Mouse (Mus musculus): ENCODE measurements around the gene Dpp7.

The Dpp7 gene

DNA sequence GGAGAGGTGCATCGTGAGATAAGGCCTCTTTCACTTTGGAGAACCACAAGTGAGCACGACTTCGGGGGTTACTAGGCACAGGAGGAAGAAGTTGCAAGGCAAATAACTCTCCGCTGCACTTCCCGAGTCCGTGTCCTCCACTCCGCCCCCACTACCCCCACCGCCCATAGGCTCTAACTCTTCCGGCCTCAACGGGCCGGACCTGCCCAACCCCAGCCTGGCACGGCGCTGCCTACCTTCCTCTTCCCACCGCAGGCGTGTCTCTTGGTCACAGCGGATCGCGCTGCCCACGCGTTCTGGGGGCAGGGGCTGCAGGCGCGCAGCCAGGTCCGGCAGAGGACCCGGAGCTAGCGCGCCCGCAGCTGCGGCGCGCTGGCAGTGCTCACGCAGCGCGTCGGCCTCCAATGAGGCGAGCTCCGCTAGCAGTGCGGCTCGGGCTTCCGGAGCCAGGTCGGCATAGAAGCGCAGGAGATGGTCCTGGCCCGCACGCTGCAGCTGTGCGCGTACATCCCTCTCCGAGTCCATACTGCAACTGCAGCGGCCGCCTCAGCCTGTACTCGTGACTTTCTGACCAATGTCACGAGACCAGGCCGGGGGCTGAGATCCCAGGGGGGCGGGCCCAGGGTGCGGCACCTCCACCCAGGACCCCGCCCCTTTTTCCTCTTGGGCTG, 9.1 kb upstream of the Dpp7 start, which contains the start of gene Uap1l1:
TSS of gene Uap1l1 (minus strand) at position 592 of the 671 bp plus-strand sequence.
- peak; percentile 83 for DNase-seq (ENCODE audit: low spot score in 2 of 2)

DNA sequence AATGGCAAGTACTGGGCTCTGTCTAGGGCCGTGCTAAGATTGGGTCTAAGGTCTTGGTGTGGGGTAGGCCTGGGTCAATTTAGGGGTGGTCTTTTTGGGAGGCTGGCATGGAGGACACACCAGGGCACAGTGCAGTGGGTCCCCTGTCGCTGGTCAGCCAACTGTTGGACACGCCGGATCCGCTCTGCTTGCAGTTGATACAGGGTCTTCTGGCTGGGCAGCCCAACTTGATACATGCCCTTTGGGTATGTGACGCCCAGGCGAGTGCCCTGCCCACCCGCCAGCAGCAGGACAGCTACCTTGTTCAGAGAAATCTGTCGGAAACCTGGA, 8.6 kb upstream of the Dpp7 start:
- DNase-seq (ENCODE audit: low spot score in 2 of 2): no peak

DNA sequence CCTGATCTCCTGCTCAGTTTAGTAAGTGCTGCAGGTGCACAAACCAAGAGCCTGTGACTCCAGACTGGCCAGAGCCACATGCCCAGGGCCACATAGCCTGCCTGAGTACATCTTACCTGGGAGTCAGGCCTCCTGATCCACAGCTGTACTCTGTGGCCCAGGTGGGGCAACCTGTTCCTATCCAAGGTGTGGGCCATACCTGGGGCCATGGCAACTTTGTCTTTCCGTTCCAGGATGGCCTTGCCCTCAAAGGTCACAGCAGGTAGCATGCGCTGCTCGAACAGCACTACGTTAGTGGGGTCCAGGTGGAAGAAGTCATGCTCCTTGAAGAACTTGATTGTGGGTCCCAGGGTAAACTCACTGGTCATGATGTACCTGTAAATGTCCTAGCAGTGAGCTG, 8.2 kb upstream of the Dpp7 start:
- DNase-seq (ENCODE audit: low spot score in 2 of 2): no peak

DNA sequence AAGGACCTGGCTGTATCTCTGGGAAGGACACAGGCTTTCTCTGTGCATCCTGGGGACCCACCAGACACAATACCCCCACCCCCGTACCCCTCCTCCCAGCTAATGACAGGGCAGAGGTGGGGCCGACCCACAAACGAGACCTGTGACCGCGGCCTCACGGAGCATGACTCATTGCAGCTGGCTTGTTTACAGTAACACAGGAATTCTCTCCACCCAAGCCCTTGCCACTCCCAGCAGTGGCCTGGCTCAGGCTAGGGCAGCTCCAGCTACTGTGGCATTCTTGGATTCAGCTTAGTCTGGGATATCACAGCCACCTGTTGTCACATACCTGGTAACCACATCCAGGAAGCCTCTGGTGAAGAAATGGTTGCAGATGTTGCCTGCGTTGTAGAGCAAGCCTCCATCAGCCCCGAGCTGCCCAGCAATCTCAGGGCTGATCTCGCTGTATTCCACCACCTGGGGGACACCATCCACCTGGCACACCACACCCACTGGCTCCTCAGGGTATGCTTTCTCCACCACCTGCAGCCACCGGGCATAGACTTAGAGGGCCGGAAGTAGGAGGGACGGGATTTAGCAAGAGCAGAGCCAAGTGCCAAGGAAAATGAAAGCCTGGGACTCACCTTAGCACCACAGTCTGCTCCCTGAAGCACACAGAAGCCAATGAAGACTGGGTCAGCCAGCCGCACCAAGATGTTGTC, 7.5 kb upstream of the Dpp7 start:
- DNase-seq (ENCODE audit: low spot score in 2 of 2): no peak

DNA sequence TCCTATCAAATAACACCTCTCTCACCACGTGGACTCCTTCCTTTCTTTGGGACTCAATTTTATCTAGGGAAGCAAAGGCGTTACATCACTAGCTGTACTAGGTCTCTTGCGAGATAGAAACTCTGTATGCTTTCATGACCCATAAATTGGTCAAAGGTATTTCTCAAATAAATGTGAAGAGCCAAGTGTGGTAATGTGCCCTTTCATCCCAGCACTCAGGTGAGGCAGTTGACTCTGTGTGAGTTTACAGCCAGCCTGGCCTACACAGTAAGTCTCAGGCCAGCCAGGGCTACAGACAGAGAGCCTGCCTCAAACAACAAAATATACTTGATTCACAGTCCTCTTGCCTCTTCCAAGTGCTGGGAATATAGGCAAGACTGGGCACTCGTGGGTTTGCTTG, 3.7 kb upstream of the Dpp7 start:
- DNase-seq (ENCODE audit: low spot score in 2 of 2): no peak

DNA sequence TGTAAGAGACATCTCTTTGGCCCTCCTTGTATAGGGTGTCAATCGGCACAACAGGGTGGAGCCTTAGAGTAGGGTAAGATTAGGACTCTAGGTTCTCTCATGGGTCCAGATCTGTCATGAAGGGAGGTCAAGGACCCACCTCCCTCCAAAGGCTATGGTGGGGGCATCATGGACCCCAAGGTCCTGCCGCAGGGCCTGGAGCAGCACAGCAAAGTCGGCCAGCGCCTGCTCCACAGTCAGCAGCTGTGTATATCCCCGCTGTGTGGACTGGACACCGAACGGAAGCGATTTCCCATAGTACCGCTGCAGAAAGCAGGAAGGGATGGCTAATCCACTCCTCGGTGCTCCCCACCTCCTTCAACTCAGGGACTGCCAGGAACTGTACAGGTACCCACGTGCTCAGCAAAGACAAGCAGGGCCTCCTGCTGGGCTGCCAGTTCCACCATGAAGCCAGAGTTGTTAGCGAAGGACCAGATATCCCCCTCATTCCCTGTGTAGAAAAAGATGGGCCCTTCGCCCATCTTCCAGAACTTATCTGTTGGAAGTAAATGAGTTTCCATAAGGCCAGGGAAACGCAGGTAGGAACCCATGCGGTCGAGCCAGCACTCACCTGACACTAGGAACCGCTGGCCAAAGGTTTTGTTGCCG, 616 bp downstream of the Dpp7 start:
- no peak for DNase-seq (ENCODE audit: low spot score in 2 of 2)

DNA sequence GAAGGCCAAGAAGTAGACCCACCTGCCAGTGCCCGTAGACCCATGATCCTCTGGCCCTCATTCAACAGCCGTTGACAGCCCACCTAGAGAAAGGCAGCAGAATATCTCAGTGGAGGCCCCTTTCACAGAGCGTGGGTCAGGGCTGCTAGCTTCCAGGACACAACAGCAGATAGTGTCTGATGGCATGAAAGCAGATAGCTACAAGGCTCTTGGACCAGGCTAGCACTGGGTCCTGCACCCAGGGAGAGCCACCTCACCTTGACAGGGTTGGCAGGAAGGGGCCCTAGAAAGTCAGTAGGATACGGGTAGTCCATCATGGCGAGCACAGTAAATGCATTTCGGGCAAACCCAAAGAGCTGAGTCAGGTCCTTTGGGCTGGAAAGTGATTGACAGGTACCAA, 1.9 kb downstream of the Dpp7 start:
- no peak for DNase-seq (ENCODE audit: low spot score in 2 of 2)

DNA sequence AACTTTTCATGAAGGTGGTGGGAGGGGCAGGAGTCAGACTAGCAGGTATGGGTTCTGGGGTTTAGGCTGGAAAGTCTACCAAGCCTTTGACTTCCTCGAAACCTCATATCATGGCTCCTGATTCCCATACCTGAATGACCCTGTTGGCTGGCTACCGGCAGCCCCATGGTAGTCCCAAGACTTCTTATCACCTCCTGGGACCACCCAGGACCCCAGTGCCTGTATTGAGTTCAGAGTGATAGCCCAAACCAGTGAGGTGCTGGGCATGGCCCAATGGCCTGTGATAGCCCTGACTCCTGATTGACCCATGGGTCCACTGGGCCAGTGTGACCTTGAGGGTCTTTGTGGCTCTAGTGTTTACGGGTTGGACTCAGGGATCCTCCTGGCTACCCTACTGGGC, 5.5 kb downstream of the Dpp7 start:
- DNase-seq (ENCODE audit: low spot score in 2 of 2): no peak

DNA sequence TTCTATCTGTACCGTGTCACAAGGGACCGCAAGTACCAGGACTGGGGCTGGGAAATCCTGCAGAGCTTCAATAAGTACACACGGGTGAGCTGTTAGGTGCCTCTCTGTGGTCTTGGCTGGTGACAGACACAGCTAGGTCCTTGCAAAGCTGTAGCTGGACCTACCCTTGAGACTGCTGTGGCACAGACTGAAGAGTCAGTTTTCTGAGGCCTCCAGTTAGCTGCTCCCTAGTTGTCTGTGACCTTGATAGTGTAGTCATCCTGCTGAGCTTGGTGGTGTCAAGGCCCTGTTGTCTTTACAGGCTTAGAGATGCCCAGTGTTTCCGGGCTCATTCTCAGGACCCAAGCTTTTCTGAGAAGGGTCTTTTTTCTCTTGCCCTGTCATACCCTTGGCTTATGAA, 6.7 kb downstream of the Dpp7 start:
- no peak for DNase-seq (ENCODE audit: low spot score in 2 of 2)

DNA sequence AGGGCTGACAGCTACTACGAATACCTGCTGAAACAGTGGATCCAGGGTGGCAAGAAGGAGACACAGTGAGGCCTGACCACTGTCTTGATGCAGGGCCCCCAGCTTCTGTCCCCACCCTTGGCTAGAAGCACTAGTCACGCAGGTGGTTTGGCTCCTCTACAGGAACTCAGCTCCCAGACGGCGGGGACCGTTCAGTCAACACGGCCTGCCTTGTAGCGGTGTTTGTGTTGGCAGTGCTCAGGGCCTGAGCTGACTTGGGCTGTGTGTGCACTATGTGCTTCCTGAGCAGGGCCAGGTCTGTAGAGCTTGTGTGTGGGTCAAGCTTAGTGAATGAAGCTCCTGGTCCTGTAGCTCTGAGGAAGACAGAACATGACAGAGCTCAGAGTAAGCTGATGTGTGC, 8.0 kb downstream of the Dpp7 start:
- DNase-seq (ENCODE audit: low spot score in 2 of 2): no peak

DNA sequence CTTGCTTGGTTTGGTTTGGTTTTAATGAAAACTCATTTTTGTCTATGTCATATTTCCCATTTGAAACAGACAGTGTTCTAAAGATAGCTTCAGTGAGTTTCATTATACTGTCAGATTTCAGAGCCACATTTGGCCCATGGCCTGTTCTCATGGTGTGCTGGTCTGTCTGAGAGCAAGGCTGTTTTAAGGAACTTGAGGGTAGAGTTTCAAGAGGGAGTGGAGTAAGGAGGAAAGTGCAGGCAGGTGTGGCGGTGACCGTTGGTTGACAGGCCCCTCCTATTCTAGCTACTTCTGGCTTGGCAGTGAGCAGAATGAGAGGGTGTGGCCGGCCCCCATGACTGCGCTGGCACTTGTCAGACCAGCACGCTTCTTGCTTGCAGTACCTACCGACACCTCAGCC, 17.9 kb downstream of the Dpp7 start:
- DNase-seq (ENCODE audit: low spot score in 2 of 2): no peak

DNA sequence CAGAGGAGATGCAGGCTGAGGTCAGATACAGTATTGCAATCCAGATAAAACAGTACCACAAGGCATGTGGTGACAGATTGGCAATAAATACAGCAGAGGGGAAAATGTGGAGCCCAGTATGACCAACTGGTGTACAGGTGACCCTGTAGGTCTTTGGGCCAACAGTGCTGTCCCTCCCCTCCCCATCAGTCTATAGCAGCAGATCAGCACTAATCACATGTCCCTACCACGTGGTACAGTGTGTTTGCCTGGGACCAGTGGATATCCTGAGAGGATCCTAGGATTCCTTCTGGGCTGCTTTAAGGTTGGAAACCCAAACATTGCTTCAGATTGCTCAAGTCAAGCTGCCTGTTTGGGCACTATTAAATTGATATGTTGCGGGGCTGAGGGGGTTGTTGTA, 22.6 kb downstream of the Dpp7 start:
- DNase-seq (ENCODE audit: low spot score in 2 of 2): no peak

DNA sequence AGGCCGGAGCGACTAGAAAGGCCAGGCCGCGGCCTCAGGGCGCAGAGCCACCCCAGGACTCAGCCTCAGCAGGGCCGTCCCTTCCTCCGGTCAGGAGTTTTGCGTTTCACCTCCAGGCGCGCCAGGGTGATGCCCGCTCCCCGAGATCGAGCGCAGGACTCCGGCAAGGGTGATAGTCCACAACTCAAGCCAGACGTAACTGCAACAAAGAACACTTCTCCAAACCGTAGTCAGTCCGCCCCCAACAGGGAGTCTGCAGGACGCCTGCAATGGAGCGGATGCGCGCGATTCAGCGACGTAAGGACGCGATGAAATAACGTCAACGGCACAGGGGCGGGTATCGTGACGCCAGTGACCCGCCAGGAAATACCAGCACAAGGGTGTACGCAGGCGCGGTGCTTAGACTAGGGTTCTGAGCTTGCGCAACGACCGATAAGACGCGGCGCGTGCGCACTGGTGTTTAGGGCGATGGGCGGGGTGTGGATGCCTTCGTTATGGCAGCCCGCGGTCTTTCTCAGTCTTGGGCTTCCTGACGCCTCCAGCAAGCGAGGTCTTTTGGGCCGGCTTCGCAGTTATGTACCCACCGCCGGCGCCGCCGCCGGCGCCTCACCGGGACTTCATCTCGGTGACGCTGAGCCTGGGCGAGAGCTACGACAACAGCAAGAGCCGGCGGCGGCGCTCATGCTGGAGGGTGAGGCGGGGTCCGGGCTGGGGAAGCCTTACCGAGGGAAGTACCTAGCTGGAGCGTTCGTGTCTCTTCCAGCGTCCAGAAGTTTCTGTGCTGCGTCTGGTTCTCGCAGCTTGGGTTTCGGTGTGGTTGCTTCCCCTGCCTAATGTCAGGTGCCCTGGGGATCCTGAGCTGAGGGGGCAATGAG, 23.6 kb downstream of the Dpp7 start, which contains the start of gene Man1b1:
TSS of gene Man1b1 (plus strand) at position 53 of the 875 bp plus-strand sequence.
- DNase-seq (ENCODE audit: low spot score in 2 of 2): peak; percentile 99 to 100

DNA sequence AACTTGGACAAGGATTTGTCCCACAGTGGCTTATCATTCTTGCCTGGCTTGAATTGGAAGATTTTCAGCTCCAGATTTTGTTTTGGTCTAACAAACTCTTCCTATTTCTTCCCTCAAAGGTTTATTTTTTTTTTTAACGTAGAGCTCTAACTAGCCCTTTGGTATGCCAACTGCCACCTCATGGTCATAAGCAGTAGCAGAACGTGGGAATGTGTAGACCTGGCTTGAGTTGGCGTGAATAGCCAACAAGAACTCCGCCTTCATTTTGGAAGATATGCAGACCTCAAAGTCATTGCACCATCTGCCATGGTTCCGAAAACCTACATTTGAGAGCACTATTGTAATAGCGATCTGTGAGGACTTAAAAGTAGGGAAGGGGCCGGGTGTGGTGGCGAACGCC, 24.7 kb downstream of the Dpp7 start:
- no peak for DNase-seq (ENCODE audit: low spot score in 2 of 2)

DNA sequence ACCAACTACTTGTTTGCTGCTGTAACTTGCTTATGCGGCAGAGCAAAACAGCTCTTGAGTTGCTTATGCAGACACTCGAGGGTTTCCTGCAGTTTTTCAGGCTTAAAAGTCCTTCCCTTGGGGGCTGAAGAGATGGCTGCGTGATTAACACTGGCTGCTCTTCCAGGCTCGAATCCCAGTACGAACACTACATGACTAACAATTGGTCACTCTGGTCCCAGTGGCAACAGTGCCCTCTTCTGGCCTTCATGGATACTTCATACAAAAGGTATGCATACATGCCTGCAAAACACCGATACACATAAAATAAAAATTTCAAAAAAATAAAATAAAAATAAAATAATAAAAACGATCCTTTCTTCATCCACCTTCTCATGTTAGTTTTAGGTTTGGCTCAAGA, 27.7 kb downstream of the Dpp7 start:
- no peak for DNase-seq (ENCODE audit: low spot score in 2 of 2)

DNA sequence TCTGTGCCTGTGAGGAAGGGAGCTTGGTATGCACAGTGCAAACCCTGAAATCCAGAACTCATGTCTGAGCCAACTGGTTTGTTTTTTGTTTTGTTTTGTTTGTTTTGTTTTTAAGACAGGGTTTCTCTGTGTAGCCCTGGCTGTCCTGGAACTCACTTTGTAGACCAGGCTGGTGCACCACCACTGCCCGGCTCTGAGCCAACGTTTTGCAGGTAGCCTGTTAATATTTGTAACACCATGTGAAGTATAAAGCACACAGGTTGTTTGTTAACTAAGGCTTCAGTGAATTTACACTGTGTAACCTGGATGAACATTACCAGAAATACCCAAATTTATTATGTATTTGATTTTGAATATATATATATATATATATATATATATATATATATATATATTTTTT, 30.1 kb downstream of the Dpp7 start:
- DNase-seq (ENCODE audit: low spot score in 2 of 2): no peak

DNA sequence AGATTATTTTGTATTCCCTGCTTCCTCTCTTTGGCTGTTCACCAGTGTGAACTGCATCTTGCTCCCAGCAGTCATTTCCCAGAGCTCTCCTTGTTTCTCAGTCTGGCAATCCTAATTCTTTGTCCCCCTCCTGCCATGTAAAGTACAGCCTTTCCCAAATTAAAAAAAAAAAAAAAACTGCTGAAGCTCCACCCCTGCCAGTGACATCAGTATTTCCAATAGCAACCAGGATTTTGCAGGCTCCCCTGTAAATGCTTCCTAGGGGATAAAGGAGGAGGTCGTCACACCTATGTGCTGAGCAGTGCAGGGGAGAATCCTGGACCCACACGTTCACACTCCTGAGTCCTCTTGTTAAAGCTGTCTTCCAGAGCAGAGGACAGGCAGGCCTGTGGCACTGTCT, 36.1 kb downstream of the Dpp7 start:
- DNase-seq (ENCODE audit: low spot score in 2 of 2): no peak

DNA sequence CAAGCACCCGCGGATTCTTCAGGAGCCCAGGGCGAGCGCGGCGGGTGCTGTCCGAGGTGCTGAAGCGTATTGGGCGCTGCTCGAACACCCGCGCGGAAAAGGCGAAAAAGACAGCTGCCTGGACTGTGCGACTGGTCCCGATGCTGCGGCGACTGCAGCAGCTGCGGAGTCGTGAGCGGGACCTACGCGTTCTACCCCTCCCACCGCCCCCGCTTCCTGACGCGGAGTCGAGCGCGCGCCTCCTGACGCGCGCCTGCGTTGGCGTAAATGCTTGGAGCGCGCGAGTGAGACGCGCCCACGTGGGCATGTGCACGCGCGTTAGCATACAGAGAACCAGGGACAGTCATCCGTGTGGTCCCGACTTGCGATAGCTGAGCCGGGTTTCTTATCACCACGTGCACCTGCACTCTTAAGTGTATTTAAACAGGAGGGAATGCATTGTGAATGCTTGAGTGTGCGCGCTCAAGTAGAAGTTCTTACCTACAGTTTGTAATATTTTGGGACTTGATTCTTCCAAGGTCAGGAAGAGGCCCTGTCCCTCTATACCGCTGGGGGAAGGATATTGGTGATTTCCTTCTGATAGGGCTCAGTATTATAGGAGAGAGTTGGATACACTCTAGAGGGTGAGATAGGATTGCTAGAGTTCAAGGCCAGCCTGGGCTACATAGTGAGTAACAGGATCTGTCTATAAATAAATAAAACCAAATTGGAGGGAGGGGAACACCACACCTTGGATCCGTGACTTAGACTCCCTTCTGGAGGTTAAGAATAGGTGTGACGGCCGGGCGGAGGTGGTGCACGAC, 37.0 kb downstream of the Dpp7 start, which contains the start of gene Grin1:
TSS of gene Grin1 (minus strand) at position 217 of the 803 bp plus-strand sequence.
- no peak for DNase-seq (ENCODE audit: low spot score in 2 of 2)

DNA sequence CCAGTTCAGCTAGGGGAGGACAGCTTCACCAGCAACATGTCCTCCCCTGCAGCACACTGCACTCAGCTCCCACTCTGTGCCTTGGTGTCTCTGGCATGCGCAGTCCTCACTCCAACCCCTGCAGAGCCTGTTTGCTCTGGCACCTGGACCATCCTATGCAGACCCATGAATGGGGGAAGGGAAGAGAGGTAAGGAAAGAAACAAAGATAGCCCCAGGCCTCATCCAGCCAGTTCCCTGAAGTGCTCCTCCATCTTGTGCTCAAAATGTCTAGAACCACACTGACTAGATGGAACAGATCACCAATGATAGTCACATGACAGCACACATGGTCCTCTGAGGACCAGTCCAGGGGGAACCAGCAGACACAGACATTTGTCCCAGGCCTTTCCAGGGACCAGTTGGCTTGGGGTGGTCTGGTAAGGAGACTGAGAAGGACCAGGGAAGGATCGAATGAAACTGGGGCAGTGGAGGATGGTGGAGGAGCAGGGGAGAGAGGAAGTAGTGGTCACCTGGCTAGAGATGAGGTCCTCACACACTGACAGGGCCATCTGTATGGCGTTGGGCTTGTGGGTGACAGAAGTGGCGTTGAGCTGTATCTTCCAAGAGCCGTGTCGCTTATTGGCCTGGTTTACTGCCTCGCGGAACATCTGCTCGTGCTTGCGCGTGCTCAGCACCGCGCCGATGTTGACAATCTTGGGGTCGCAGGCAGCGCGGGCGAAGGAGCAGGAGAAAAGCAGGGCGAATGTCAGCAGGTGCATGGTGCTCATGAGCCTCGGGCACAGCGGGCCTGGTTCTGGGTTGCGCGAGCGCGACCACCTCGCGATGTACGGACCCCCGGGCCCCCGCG, 37.8 kb downstream of the Dpp7 start:
- no peak for DNase-seq (ENCODE audit: low spot score in 2 of 2)

DNA sequence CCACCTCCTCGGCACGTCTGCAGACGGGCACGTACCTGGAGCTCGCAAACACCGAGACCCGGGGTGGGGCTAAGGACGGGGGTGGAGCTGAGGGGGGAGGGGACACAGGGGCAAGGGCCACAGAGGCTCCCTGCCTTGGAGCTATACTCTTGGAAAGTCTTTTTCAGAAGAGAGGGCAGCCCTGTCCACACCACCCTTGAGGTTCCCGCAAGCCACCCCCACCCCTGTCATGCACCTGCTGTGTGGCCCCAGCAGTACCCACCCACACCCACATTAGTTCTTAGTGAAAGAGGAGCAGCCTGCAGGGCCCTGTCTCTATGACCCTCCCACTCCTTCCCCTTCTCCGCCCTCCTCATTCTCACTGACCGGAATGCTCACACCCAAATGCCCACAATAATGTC, 44.7 kb downstream of the Dpp7 start:
- DNase-seq (ENCODE audit: low spot score in 2 of 2): no peak

Data from heart, adult 9 months (tissue).